13 mouse cellular contexts compared by ENCODE assay signal in the genomic region with DNA sequence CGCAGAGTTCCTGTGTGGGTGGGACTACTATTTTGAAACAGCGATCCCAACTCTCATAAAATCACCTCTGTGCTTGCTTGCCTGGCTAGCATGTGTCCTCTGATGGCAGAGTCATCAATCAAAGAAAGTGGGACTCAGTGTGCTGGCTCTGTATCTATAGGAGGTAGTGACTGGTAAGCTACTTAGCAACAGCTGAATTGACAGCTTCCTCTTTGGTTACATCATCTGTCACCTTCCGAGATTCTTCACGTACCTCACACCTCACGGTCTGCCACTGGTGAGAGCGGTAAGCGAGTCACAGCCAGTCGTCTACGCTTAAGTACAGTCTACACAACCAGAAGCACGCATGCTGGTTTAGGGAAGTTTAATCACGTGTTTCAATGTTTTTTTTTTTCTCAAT.
DNase-seq lines count a peak whose midpoint lies in the region; ATAC-seq and TF ChIP-seq lines count a peak whose summit lies in the region.
"Had no signal": no experiment of that assay in that cellular context is flagged by ENCODE, and none has a peak within 500 bp of the region (broad histone marks: within the 10 kb centered on the region; RNA-seq: fewer than 3 reads in every experiment).

No protein-coding gene starts in this region.

- ATAC-seq in forebrain, embryonic 12.5 days (ENCODE audit: low FRiP score), result 0 out of 2 replicates have a peak, but pooled peaks have one; percentile 23
- ATAC-seq in forebrain, postnatal 0 days, result no peak
- peak; percentile 88 for ATAC-seq in kidney, embryonic 15.5 days (replicated peaks; ENCODE audit: low FRiP score)
- peak; percentile 59 to 81 for ATAC-seq in hematopoietic stem cell, adult 5-6 weeks (replicated peaks in 1 of 2; ENCODE audit: insufficient read depth in 1 of 2, low FRiP score in 2 of 2, low TSS enrichment in 1 of 2, low read depth in 1 of 2, poor library complexity in 2 of 2, severe bottlenecking in 2 of 2)
- no peak; the same call in 1 of the 2 replicates for ATAC-seq in neural tube, embryonic 11.5 days (ENCODE audit: insufficient read depth, low FRiP score, low TSS enrichment)

- DNase-seq in forebrain, postnatal 0 days, result no peak
- no peak for DNase-seq in kidney, postnatal 14 days
- peak; percentile 26 for DNase-seq in neural tube, embryonic 11.5 days (ENCODE audit: low spot score)
- no peak for DNase-seq in left cerebral cortex, adult 8-10 months (ENCODE audit: low spot score in 2 of 2)
- no peak for DNase-seq in layer of hippocampus, postnatal 25 days (ENCODE audit: extremely low spot score in 1 of 2, low spot score in 1 of 2)
- DNase-seq: adrenal gland, postnatal 36 days; cerebellum, postnatal 14 days; kidney, adult 2 months; liver had no signal

- no peak for TF ChIP-seq CTCF in forebrain, postnatal 0 days (IDR thresholded peaks at IDR 0.05; ENCODE audit: low read depth)

- no peaks in the 10 kb centered on the region for H3K9me3 ChIP-seq in forebrain, embryonic 12.5 days
- no peaks in the 10 kb centered on the region for H3K9me3 ChIP-seq in forebrain, postnatal 0 days (ENCODE audit: low read length)
- no peaks in the 10 kb centered on the region for H3K9me3 ChIP-seq in kidney, embryonic 15.5 days (replicated peaks)
- no peaks in the 10 kb centered on the region for H3K9me3 ChIP-seq in neural tube, embryonic 11.5 days (ENCODE audit: control insufficient read depth, low read length)
- H3K9me3 ChIP-seq: midbrain, embryonic 12.5 days had no signal

- no peaks in the 10 kb centered on the region for H3K36me3 ChIP-seq in forebrain, embryonic 12.5 days (replicated peaks)
- H3K36me3 ChIP-seq in forebrain, postnatal 0 days (ENCODE audit: insufficient read depth), result no peaks in the 10 kb centered on the region
- no peaks in the 10 kb centered on the region for H3K36me3 ChIP-seq in kidney, embryonic 15.5 days
- no peaks in the 10 kb centered on the region for H3K36me3 ChIP-seq in neural tube, embryonic 11.5 days (ENCODE audit: control insufficient read depth, insufficient read depth, low read length)
- H3K36me3 ChIP-seq: midbrain, embryonic 12.5 days had no signal

- no peaks in the 10 kb centered on the region for H3K27me3 ChIP-seq in forebrain, embryonic 12.5 days
- H3K27me3 ChIP-seq in forebrain, postnatal 0 days (ENCODE audit: insufficient read depth, low read length), result no peaks in the 10 kb centered on the region
- H3K27me3 ChIP-seq in kidney, embryonic 15.5 days, result no peaks in the 10 kb centered on the region
- no peaks in the 10 kb centered on the region for H3K27me3 ChIP-seq in neural tube, embryonic 11.5 days (ENCODE audit: control insufficient read depth, insufficient read depth, low read length)
- H3K27me3 ChIP-seq: midbrain, embryonic 12.5 days had no signal

- no peaks in the 10 kb centered on the region for H3K4me1 ChIP-seq in forebrain, embryonic 12.5 days
- no peaks in the 10 kb centered on the region for H3K4me1 ChIP-seq in forebrain, postnatal 0 days (ENCODE audit: insufficient read depth)
- H3K4me1 ChIP-seq in kidney, embryonic 15.5 days, result 0 out of 2 replicates have a peak, but pooled peaks cover 12% of the 10 kb centered on the region
- no peaks in the 10 kb centered on the region for H3K4me1 ChIP-seq in neural tube, embryonic 11.5 days (ENCODE audit: control insufficient read depth, insufficient read depth, low read length)
- H3K4me1 ChIP-seq: midbrain, embryonic 12.5 days had no signal

- no peak overlapping the region for H3K4me2 ChIP-seq in forebrain, embryonic 12.5 days
- no peak overlapping the region for H3K4me2 ChIP-seq in forebrain, postnatal 0 days (ENCODE audit: low read depth)
- H3K4me2 ChIP-seq in kidney, embryonic 15.5 days, result peak overlapping the region; percentile 47
- H3K4me2 ChIP-seq in neural tube, embryonic 11.5 days (ENCODE audit: low read depth), result no peak overlapping the region
- H3K4me2 ChIP-seq: midbrain, embryonic 12.5 days had no signal

- WGBS in forebrain, embryonic 12.5 days, result 71% methylated on average over 11 of the region's 11 CpGs
- WGBS in forebrain, postnatal 0 days, result 60% methylated on average over 11 of the region's 11 CpGs
- WGBS in kidney, embryonic 15.5 days, result 27% methylated on average over 11 of the region's 11 CpGs
- WGBS in neural tube, embryonic 11.5 days, result 48% methylated on average over 11 of the region's 11 CpGs

- no peak overlapping the region for H3K9ac ChIP-seq in forebrain, embryonic 12.5 days
- H3K9ac ChIP-seq in forebrain, postnatal 0 days, result no peak overlapping the region
- no peak overlapping the region for H3K9ac ChIP-seq in kidney, embryonic 15.5 days
- H3K9ac ChIP-seq in neural tube, embryonic 11.5 days (ENCODE audit: low read length), result no peak overlapping the region
- H3K9ac ChIP-seq: midbrain, embryonic 12.5 days had no signal

- no peak overlapping the region for H3K4me3 ChIP-seq in forebrain, embryonic 12.5 days (replicated peaks)
- no peak overlapping the region for H3K4me3 ChIP-seq in forebrain, postnatal 0 days (ENCODE audit: low read depth, low read length)
- no peak overlapping the region for H3K4me3 ChIP-seq in kidney, embryonic 15.5 days (replicated peaks)
- no peak overlapping the region for H3K4me3 ChIP-seq in neural tube, embryonic 11.5 days (ENCODE audit: low read depth, low read length)
- H3K4me3 ChIP-seq: midbrain, embryonic 12.5 days had no signal

- H3K27ac ChIP-seq in forebrain, embryonic 12.5 days, result no peak overlapping the region
- no peak overlapping the region for H3K27ac ChIP-seq in forebrain, postnatal 0 days (ENCODE audit: low read depth, low read length)
- no peak overlapping the region for H3K27ac ChIP-seq in kidney, embryonic 15.5 days
- no peak overlapping the region for H3K27ac ChIP-seq in neural tube, embryonic 11.5 days (ENCODE audit: low read depth, low read length)
- H3K27ac ChIP-seq: midbrain, embryonic 12.5 days had no signal

Comparison
In these comparisons a context has a peak if more than half of its experiments do, and no peak if none do; other contexts are left out.
1. ATAC-seq: peak in forebrain, embryonic 12.5 days (single experiment), kidney, embryonic 15.5 days (single experiment) and hematopoietic stem cell, adult 5-6 weeks (2 of 2); none in forebrain, postnatal 0 days (single experiment) and neural tube, embryonic 11.5 days (single experiment).